Mouse (Mus musculus): Measurements from ENCODE around the gene Tnf.

GRCm38 (mm10) chr17:35194844-35195630, 6.8 kb downstream of the Tnf start:
- TF ChIP-seq CTCF (IDR thresholded peaks at IDR 0.05; ENCODE audit: extremely low read depth, insufficient read length, insufficient replicate concordance, low read depth, low read length), result no peak
- TF ChIP-seq POLR2A (IDR thresholded peaks at IDR 0.05; ENCODE audit: low read depth, low read length), result no peak

All from small intestine, adult 2 months (tissue).